Mouse (Mus musculus) midbrain, embryonic 13.5 days (tissue): ENCODE results near the gene Arhgap18. TPM values are rescaled to one million over a fixed set of nuclear protein-coding genes. Genes with fewer than 3 reads are reported as not detected.
A peak's percentile ranks its signal among the peaks of the same experiment; 100 is the strongest.
"Not testable (repeated sequence)": the region's sequence is repeated elsewhere in the genome, so short reads cannot be mapped to it uniquely, and the experiment has no call there.

Experiments
- ATAC-seq: fragments of 200-750 bp; cut with Nextera tagmentation; 2 replicates; pipeline ENCODE4 v1.8.0; 2017; ENCODE audit warnings: mild to moderate bottlenecking, moderate TSS enrichment, moderate library complexity
- H3K27ac ChIP-seq: fragments of 300-500 bp; sonication (generic); 2 replicates; pipeline ENCODE4 v1.5.1; 2015; ENCODE audit warnings: inconsistent platforms, mild to moderate bottlenecking, moderate library complexity
- H3K27me3 ChIP-seq: fragments of 300-500 bp; sonication (generic); 2 replicates; pipeline ENCODE4 v1.6.1; 2015; ENCODE audit warnings: mild to moderate bottlenecking, inconsistent platforms
- H3K36me3 ChIP-seq: fragments of 300-500 bp; sonication (generic); 2 replicates; pipeline ENCODE4 v1.6.1; 2015; ENCODE audit warnings: mild to moderate bottlenecking, inconsistent platforms
- H3K4me1 ChIP-seq: fragments of 300-500 bp; sonication (generic); replicated peaks from 2 replicates; pipeline ENCODE4 v1.6.1; 2015; ENCODE audit warnings: inconsistent platforms
- H3K4me2 ChIP-seq: fragments of 300-500 bp; sonication (generic); replicated peaks from 2 replicates; pipeline ENCODE4 v1.6.1; 2015; ENCODE audit warnings: moderate library complexity, mild to moderate bottlenecking, inconsistent platforms
- H3K4me3 ChIP-seq: fragments of 300-500 bp; sonication (generic); replicated peaks from 2 replicates; pipeline ENCODE4 v1.5.1; 2015; ENCODE audit warnings: mild to moderate bottlenecking, inconsistent platforms
- H3K9ac ChIP-seq: fragments of 300-500 bp; sonication (generic); replicated peaks from 2 replicates; pipeline ENCODE4 v1.6.1; 2015; ENCODE audit warnings: mild to moderate bottlenecking, inconsistent platforms
- H3K9me3 ChIP-seq: fragments of 300-500 bp; sonication (generic); 2 replicates; pipeline ENCODE4 v1.6.1; 2016; ENCODE audit warnings: mild to moderate bottlenecking, inconsistent platforms
- WGBS: fragments of 180-500 bp; shearing (Covaris S2); methylation state at CpG from one replicate; pipeline ENCODE4 v1.1.7; 2015; 5-methylcytosine and 5-hydroxymethylcytosine counted together
- polyA plus RNA-seq: library from polyadenylated mRNA; unstranded; fragments of >200 nt; fragmentation: Nextera tagmentation; extraction: Ambion mirVana; gene quantifications from 2 replicates; pipeline ENCODE4 v1.2.1, GENCODE M21; 2015

Arhgap18 gene
- polyA plus RNA-seq, 1 experiment from 2014 or later = 17.3 TPM

DNA sequence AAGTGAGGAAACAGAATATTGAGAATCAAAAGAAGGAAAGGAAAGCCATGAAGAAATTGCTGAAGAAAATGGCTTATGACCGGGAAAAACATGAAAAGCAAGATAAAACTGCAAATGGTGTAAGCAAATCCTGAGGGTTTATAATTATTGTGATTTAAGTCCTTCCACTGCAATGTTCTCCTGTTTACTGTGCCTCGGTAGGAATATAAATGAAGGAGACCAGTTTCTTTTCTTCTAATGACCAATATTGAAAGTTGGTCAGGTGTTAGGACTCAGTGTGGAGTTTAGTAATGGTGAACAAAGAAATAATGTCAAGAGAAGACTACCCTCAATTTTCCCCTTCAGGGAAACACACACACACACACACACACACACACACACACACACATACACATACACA, 136.5 kb downstream of the Arhgap18 start:
- WGBS = 58% methylated on average over 2 of the region's 2 CpGs
- Histone ChIP-seq H3K9ac (no peak overlapping the region), H3K27me3 (no peaks in the 10 kb centered on the region), H3K9me3 (no peaks in the 10 kb centered on the region), H3K4me2 (no peak overlapping the region), H3K4me3 (no peak overlapping the region), H3K36me3 (no peaks in the 10 kb centered on the region), H3K27ac (no peak overlapping the region), H3K4me1 (no peaks in the 10 kb centered on the region)
- ATAC-seq = no peak

GRCm38 (mm10) chr10:26890269-26890955, 137.2 kb downstream of the Arhgap18 start:
- no peak overlapping the region for H3K4me2 ChIP-seq
- H3K4me3 ChIP-seq = no peak overlapping the region
- H3K9me3 ChIP-seq = no peaks in the 10 kb centered on the region
- WGBS = 3% methylated on average over 4 of the region's 4 CpGs
- H3K27ac ChIP-seq = no peak overlapping the region
- peak; percentile 94 for ATAC-seq
- no peak overlapping the region for H3K9ac ChIP-seq
- H3K27me3 ChIP-seq = no peaks in the 10 kb centered on the region
- H3K4me1 ChIP-seq = no peaks in the 10 kb centered on the region
- H3K36me3 ChIP-seq = no peaks in the 10 kb centered on the region

DNA sequence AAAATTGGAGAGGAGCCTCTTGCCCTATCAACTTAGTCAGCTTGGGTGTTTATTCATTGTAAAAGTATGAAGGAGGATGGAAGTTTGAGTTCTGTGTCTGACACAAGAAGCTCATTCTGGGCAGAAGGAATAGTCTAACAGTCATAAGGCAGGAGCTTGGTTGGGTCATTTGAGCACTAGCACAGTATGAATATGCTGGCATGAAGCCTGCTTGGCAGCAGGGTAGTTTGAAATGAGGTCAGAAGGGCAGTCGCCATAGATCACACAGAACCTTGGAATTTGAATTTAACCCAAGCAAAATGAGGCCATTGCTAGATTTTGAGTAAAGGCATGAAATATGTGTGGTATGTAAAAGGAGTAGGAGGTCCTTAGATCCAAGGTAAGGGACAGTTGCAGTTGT, 139.9 kb downstream of the Arhgap18 start:
- Histone ChIP-seq H3K27ac (no peak overlapping the region), H3K27me3 (no peaks in the 10 kb centered on the region), H3K4me1 (no peaks in the 10 kb centered on the region), H3K36me3 (no peaks in the 10 kb centered on the region), H3K9ac (no peak overlapping the region), H3K9me3 (no peaks in the 10 kb centered on the region), H3K4me3 (no peak overlapping the region), H3K4me2 (no peak overlapping the region)
- 82% methylated on average over 1 of the region's 1 CpGs for WGBS
- no peak for ATAC-seq

GRCm38 (mm10) chr10:26895726-26896125, 142.5 kb downstream of the Arhgap18 start:
- no peak overlapping the region for H3K4me2 ChIP-seq
- no peaks in the 10 kb centered on the region for H3K27me3 ChIP-seq
- no peak overlapping the region for H3K4me3 ChIP-seq
- H3K4me1 ChIP-seq = no peaks in the 10 kb centered on the region
- no peak overlapping the region for H3K9ac ChIP-seq
- no peaks in the 10 kb centered on the region for H3K36me3 ChIP-seq
- 84% methylated on average over 6 of the region's 6 CpGs for WGBS
- H3K9me3 ChIP-seq = no peaks in the 10 kb centered on the region
- no peak overlapping the region for H3K27ac ChIP-seq
- no peak for ATAC-seq

DNA sequence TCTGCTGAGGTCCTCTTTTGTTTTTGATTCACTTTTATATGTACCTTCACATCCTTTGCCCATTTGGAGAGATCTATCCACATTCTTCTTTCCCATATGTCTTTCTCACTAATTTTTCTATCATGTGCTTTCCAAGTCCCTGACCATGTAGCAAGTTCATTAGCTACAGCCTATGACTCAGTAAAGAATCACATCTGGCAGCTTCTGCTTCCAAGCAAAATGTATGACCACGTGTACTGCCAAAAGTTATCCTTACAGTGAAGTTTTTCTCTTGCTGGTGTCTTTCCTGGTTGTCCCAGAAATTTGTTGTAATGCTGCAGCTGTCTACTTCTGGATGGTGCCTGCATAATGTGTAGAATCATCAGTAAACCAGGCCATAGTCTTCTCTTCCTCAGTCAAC, 147.2 kb downstream of the Arhgap18 start:
- no peak for ATAC-seq
- H3K27me3 ChIP-seq = no peaks in the 10 kb centered on the region
- 83% methylated on average over 1 of the region's 1 CpGs for WGBS
- H3K27ac ChIP-seq = no peak overlapping the region
- H3K4me3 ChIP-seq = no peak overlapping the region
- no peaks in the 10 kb centered on the region for H3K4me1 ChIP-seq
- H3K4me2 ChIP-seq = no peak overlapping the region
- H3K36me3 ChIP-seq = no peaks in the 10 kb centered on the region
- no peaks in the 10 kb centered on the region for H3K9me3 ChIP-seq
- H3K9ac ChIP-seq = no peak overlapping the region

GRCm38 (mm10) chr10:26903781-26904180, 150.6 kb downstream of the Arhgap18 start:
- 0 out of 2 replicates have a peak, but pooled peaks cover 4% of the 10 kb centered on the region for H3K36me3 ChIP-seq
- H3K9me3 ChIP-seq = no peaks in the 10 kb centered on the region
- no peak overlapping the region for H3K4me2 ChIP-seq
- H3K27me3 ChIP-seq = no peaks in the 10 kb centered on the region
- no peak for ATAC-seq
- no peak overlapping the region for H3K9ac ChIP-seq
- no peak overlapping the region for H3K4me3 ChIP-seq
- no peak overlapping the region for H3K27ac ChIP-seq
- H3K4me1 ChIP-seq = no peaks in the 10 kb centered on the region
- 88% methylated on average over 1 of the region's 1 CpGs for WGBS

GRCm38 (mm10) chr10:26911176-26911575, 158.0 kb downstream of the Arhgap18 start:
- no peak overlapping the region for H3K4me3 ChIP-seq
- H3K27ac ChIP-seq = no peak overlapping the region
- peaks cover 8% of the 10 kb centered on the region; the same call in 1 of the 2 replicates for H3K36me3 ChIP-seq
- no peaks in the 10 kb centered on the region for H3K27me3 ChIP-seq
- H3K9ac ChIP-seq = no peak overlapping the region
- ATAC-seq = no peak
- H3K4me2 ChIP-seq = no peak overlapping the region
- WGBS = 87% methylated on average over 3 of the region's 3 CpGs
- H3K4me1 ChIP-seq = peaks cover 6% of the 10 kb centered on the region
- no peaks in the 10 kb centered on the region for H3K9me3 ChIP-seq

GRCm38 (mm10) chr10:26912112-26912797, 159.0 kb downstream of the Arhgap18 start:
- ATAC-seq = peak; percentile 80
- H3K4me2 ChIP-seq = no peak overlapping the region
- H3K36me3 ChIP-seq = peaks cover 4% of the 10 kb centered on the region; the same call in 1 of the 2 replicates
- H3K4me1 ChIP-seq = peaks cover 6% of the 10 kb centered on the region
- no peaks in the 10 kb centered on the region for H3K9me3 ChIP-seq
- WGBS = 56% methylated on average over 7 of the region's 7 CpGs
- no peak overlapping the region for H3K27ac ChIP-seq
- no peaks in the 10 kb centered on the region for H3K27me3 ChIP-seq
- no peak overlapping the region for H3K4me3 ChIP-seq
- no peak overlapping the region for H3K9ac ChIP-seq

- WGBS = 66% methylated on average over 1 of the region's 1 CpGs
These were observed 159.6 kb downstream of the Arhgap18 start for GRCm38 (mm10) chr10:26912807-26913206.

GRCm38 (mm10) chr10:26919307-26919977, 166.2 kb downstream of the Arhgap18 start:
- 37% methylated on average over 5 of the region's 5 CpGs for WGBS
- Histone ChIP-seq H3K36me3 (peaks cover 4% of the 10 kb centered on the region; the same call in 1 of the 2 replicates), H3K27ac (no peak overlapping the region), H3K4me1 (no peaks in the 10 kb centered on the region), H3K9ac (no peak overlapping the region), H3K4me3 (no peak overlapping the region), H3K9me3 (no peaks in the 10 kb centered on the region), H3K27me3 (no peaks in the 10 kb centered on the region), H3K4me2 (no peak overlapping the region)
- peak; percentile 60; the same call in 1 of the 2 replicates for ATAC-seq

More at GRCm38 (mm10) chr10:26912807-26913206, 159.6 kb downstream of the Arhgap18 start:
- Histone ChIP-seq H3K4me2 (no peak overlapping the region), H3K36me3 (peaks cover 4% of the 10 kb centered on the region; the same call in 1 of the 2 replicates), H3K4me3 (no peak overlapping the region), H3K4me1 (peaks cover 6% of the 10 kb centered on the region), H3K9me3 (no peaks in the 10 kb centered on the region), H3K27ac (no peak overlapping the region), H3K27me3 (no peaks in the 10 kb centered on the region), H3K9ac (no peak overlapping the region)
- peak; percentile 72 for ATAC-seq

- Histone ChIP-seq H3K36me3 (no peaks in the 10 kb centered on the region), H3K4me1 (no peaks in the 10 kb centered on the region), H3K27me3 (no peaks in the 10 kb centered on the region), H3K9ac (no peak overlapping the region), H3K4me2 (no peak overlapping the region), H3K4me3 (no peak overlapping the region), H3K27ac (no peak overlapping the region), H3K9me3 (no peaks in the 10 kb centered on the region)
- WGBS = 49% methylated on average over 8 of the region's 8 CpGs
- ATAC-seq = no peak
These were observed 167.3 kb downstream of the Arhgap18 start for GRCm38 (mm10) chr10:26920383-26920979.

DNA sequence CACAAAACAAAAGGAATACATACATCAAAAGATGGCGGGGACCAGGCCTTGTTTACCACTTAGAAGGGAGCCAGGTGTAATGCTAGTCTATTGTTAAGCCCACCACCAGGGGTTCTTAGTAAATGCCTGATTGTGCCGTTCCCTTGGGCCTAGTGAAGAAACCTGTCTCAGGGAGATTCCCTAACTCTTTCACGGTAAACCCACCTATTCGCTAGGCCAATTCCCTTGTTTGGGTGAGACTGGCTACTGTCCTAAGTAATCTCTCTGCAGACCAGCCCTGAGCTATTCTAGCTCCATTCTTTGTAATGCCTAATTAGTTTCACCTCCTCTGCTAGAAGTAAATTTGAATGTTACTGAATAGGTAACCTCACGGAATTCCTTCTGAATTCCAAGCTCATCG, 182.8 kb downstream of the Arhgap18 start:
- not testable (repeated sequence) for H3K9me3 ChIP-seq, H3K4me1 ChIP-seq, H3K36me3 ChIP-seq, ATAC-seq, H3K27me3 ChIP-seq, H3K4me2 ChIP-seq, H3K4me3 ChIP-seq, H3K9ac ChIP-seq, H3K27ac ChIP-seq
- 90% methylated on average over 6 of the region's 6 CpGs for WGBS
